Mouse (Mus musculus): ENCODE measurements around the gene Chrm3. TPM values are rescaled to one million over a fixed set of nuclear protein-coding genes. Genes with fewer than 3 reads are reported as not detected.

The Chrm3 gene
- polyA plus RNA-seq, 1 experiment, result not detected

- H3K27me3 ChIP-seq (ENCODE audit: control insufficient read depth, insufficient read depth, insufficient read length), result no peaks in the 10 kb centered on the region
- no peaks in the 10 kb centered on the region for H3K36me3 ChIP-seq (ENCODE audit: control insufficient read depth, insufficient read depth)
- no peaks in the 10 kb centered on the region for H3K79me3 ChIP-seq (ENCODE audit: low read depth)
- no peak overlapping the region for H3K4me3 ChIP-seq (ENCODE audit: insufficient read depth, poor library complexity, severe bottlenecking)
- no peaks in the 10 kb centered on the region for H3K79me2 ChIP-seq (ENCODE audit: control insufficient read depth, insufficient read depth)
- H3ac ChIP-seq (ENCODE audit: control insufficient read depth, insufficient read length, low read depth), result no peak overlapping the region
- no peak for TF ChIP-seq MYOG (IDR thresholded peaks at IDR 0.05; ENCODE audit: control insufficient read depth, extremely low read depth, insufficient read length)
- TF ChIP-seq MAX (IDR thresholded peaks at IDR 0.05), result no peak
- no peak for TF ChIP-seq CTCF (IDR thresholded peaks at IDR 0.05; ENCODE audit: control insufficient read depth, insufficient read depth, insufficient read length)
- no peak for TF ChIP-seq USF1 (IDR thresholded peaks at IDR 0.05; ENCODE audit: low read depth)
- TF ChIP-seq FOSL1 (IDR thresholded peaks at IDR 0.05; ENCODE audit: insufficient read depth, low read length, poor library complexity, severe bottlenecking), result no peak
- no peak for TF ChIP-seq MYOD1 (IDR thresholded peaks at IDR 0.05; ENCODE audit: control insufficient read depth, insufficient read length, low read depth)
Measured at GRCm38 (mm10) chr13:10058993-10059392, 301.7 kb downstream of the Chrm3 start.

GRCm38 (mm10) chr13:10057644-10058198, 302.9 kb downstream of the Chrm3 start:
- no peaks in the 10 kb centered on the region for H3K27me3 ChIP-seq (ENCODE audit: control insufficient read depth, insufficient read depth, insufficient read length)
- no peaks in the 10 kb centered on the region for H3K36me3 ChIP-seq (ENCODE audit: control insufficient read depth, insufficient read depth)
- H3ac ChIP-seq (ENCODE audit: control insufficient read depth, insufficient read length, low read depth), result no peak overlapping the region
- no peaks in the 10 kb centered on the region for H3K79me2 ChIP-seq (ENCODE audit: control insufficient read depth, insufficient read depth)
- H3K79me3 ChIP-seq (ENCODE audit: low read depth), result no peaks in the 10 kb centered on the region
- H3K4me3 ChIP-seq (ENCODE audit: insufficient read depth, poor library complexity, severe bottlenecking), result no peak overlapping the region
- TF ChIP-seq MAX (IDR thresholded peaks at IDR 0.05) (no peak), USF1 (IDR thresholded peaks at IDR 0.05; ENCODE audit: low read depth) (no peak), CEBPB (IDR thresholded peaks at IDR 0.05; ENCODE audit: low read depth) (no peak), FOSL1 (IDR thresholded peaks at IDR 0.05; ENCODE audit: insufficient read depth, low read length, poor library complexity, severe bottlenecking) (no peak), MYOG (IDR thresholded peaks at IDR 0.05; ENCODE audit: control insufficient read depth, extremely low read depth, insufficient read length) (no peak), MYOD1 (IDR thresholded peaks at IDR 0.05; ENCODE audit: control insufficient read depth, insufficient read length, low read depth) (no peak), CTCF (IDR thresholded peaks at IDR 0.05; ENCODE audit: control insufficient read depth, insufficient read depth, insufficient read length) (no peak)

- TF ChIP-seq MAX (IDR thresholded peaks at IDR 0.05), result no peak
- Histone ChIP-seq H3K27me3 (ENCODE audit: control insufficient read depth, insufficient read depth, insufficient read length) (no peaks in the 10 kb centered on the region), H3K4me3 (ENCODE audit: insufficient read depth, poor library complexity, severe bottlenecking) (no peak overlapping the region), H3K79me2 (ENCODE audit: control insufficient read depth, insufficient read depth) (no peaks in the 10 kb centered on the region), H3ac (ENCODE audit: control insufficient read depth, insufficient read length, low read depth) (no peak overlapping the region), H3K79me3 (ENCODE audit: low read depth) (no peaks in the 10 kb centered on the region), H3K36me3 (ENCODE audit: control insufficient read depth, insufficient read depth) (no peaks in the 10 kb centered on the region)
Measured at GRCm38 (mm10) chr13:10054086-10054485, 306.6 kb downstream of the Chrm3 start.

- Histone ChIP-seq H3K27me3 (ENCODE audit: control insufficient read depth, insufficient read depth, insufficient read length) (no peaks in the 10 kb centered on the region), H3K36me3 (ENCODE audit: control insufficient read depth, insufficient read depth) (no peaks in the 10 kb centered on the region), H3K79me3 (ENCODE audit: low read depth) (no peaks in the 10 kb centered on the region), H3ac (ENCODE audit: control insufficient read depth, insufficient read length, low read depth) (no peak overlapping the region), H3K79me2 (ENCODE audit: control insufficient read depth, insufficient read depth) (no peaks in the 10 kb centered on the region), H3K4me3 (ENCODE audit: insufficient read depth, poor library complexity, severe bottlenecking) (no peak overlapping the region)
- no peak for TF ChIP-seq CTCF (IDR thresholded peaks at IDR 0.05; ENCODE audit: control insufficient read depth, insufficient read depth, insufficient read length)
- no peak for TF ChIP-seq MYOG (IDR thresholded peaks at IDR 0.05; ENCODE audit: control insufficient read depth, extremely low read depth, insufficient read length)
- no peak for TF ChIP-seq MYOD1 (IDR thresholded peaks at IDR 0.05; ENCODE audit: control insufficient read depth, insufficient read length, low read depth)
- TF ChIP-seq CEBPB (IDR thresholded peaks at IDR 0.05; ENCODE audit: low read depth), result no peak
- no peak for TF ChIP-seq FOSL1 (IDR thresholded peaks at IDR 0.05; ENCODE audit: insufficient read depth, low read length, poor library complexity, severe bottlenecking)
- no peak for TF ChIP-seq USF1 (IDR thresholded peaks at IDR 0.05; ENCODE audit: low read depth)
- no peak for TF ChIP-seq MAX (IDR thresholded peaks at IDR 0.05)
Measured at GRCm38 (mm10) chr13:10053301-10053889, 307.3 kb downstream of the Chrm3 start.

GRCm38 (mm10) chr13:10045651-10046350, 314.8 kb downstream of the Chrm3 start:
- Histone ChIP-seq H3K27me3 (ENCODE audit: control insufficient read depth, insufficient read depth, insufficient read length) (no peaks in the 10 kb centered on the region), H3K79me2 (ENCODE audit: control insufficient read depth, insufficient read depth) (no peaks in the 10 kb centered on the region), H3K79me3 (ENCODE audit: low read depth) (no peaks in the 10 kb centered on the region), H3K36me3 (ENCODE audit: control insufficient read depth, insufficient read depth) (no peaks in the 10 kb centered on the region), H3K4me3 (ENCODE audit: insufficient read depth, poor library complexity, severe bottlenecking) (no peak overlapping the region), H3ac (ENCODE audit: control insufficient read depth, insufficient read length, low read depth) (no peak overlapping the region)
- TF ChIP-seq USF1 (IDR thresholded peaks at IDR 0.05; ENCODE audit: low read depth) (no peak), MYOG (IDR thresholded peaks at IDR 0.05; ENCODE audit: control insufficient read depth, extremely low read depth, insufficient read length) (no peak), FOSL1 (IDR thresholded peaks at IDR 0.05; ENCODE audit: insufficient read depth, low read length, poor library complexity, severe bottlenecking) (no peak), CTCF (IDR thresholded peaks at IDR 0.05; ENCODE audit: control insufficient read depth, insufficient read depth, insufficient read length) (no peak), CEBPB (IDR thresholded peaks at IDR 0.05; ENCODE audit: low read depth) (no peak), MAX (IDR thresholded peaks at IDR 0.05) (no peak), MYOD1 (IDR thresholded peaks at IDR 0.05; ENCODE audit: control insufficient read depth, insufficient read length, low read depth) (no peak)
